10 mouse cellular contexts compared by ENCODE assay signal in genomic region chr6:53363981-53364391, GRCm38 (mm10).
DNase-seq lines count a peak whose midpoint lies in the region; ATAC-seq and TF ChIP-seq lines count a peak whose summit lies in the region.
"Had no signal": no experiment of that assay in that cellular context is flagged by ENCODE, and none has a peak within 500 bp of the region (broad histone marks: within the 10 kb centered on the region; RNA-seq: fewer than 3 reads in every experiment).

No protein-coding gene starts in this region.

- no peak for TF ChIP-seq POLR2A in limb, embryonic 14.5 days (IDR thresholded peaks at IDR 0.05; ENCODE audit: borderline replicate concordance, extremely low read depth, insufficient read depth, insufficient read length)

- 19% methylated on average over 4 of the region's 4 CpGs for WGBS in limb, embryonic 14.5 days
- 37% methylated on average over 4 of the region's 4 CpGs for WGBS in forebrain, embryonic 15.5 days

- ATAC-seq in limb, embryonic 14.5 days (ENCODE audit: low FRiP score, low read depth): peak; percentile 53
- ATAC-seq in forebrain, embryonic 15.5 days (replicated peaks): no peak
- ATAC-seq in inflammation-experienced regulatory T-cells, adult 6 months: no peak
- ATAC-seq: intestine, embryonic 15.5 days had no signal

- H3K9me3 ChIP-seq in limb, embryonic 14.5 days (ENCODE audit: control insufficient read depth, low read length): no peaks in the 10 kb centered on the region
- no peaks in the 10 kb centered on the region for H3K9me3 ChIP-seq in forebrain, embryonic 15.5 days
- H3K9me3 ChIP-seq: intestine, embryonic 15.5 days; midbrain, embryonic 12.5 days had no signal

- no peak overlapping the region for H3K4me3 ChIP-seq in limb, embryonic 14.5 days (replicated peaks; ENCODE audit: low read length)
- no peak overlapping the region for H3K4me3 ChIP-seq in forebrain, embryonic 15.5 days
- H3K4me3 ChIP-seq: intestine, embryonic 15.5 days; midbrain, embryonic 12.5 days had no signal

- no peaks in the 10 kb centered on the region for H3K27me3 ChIP-seq in limb, embryonic 14.5 days (ENCODE audit: control insufficient read depth, insufficient read depth, low read length)
- H3K27me3 ChIP-seq in forebrain, embryonic 15.5 days: no peaks in the 10 kb centered on the region
- H3K27me3 ChIP-seq: intestine, embryonic 15.5 days had no signal

- 0 out of 2 replicates have a peak overlapping the region, but pooled peaks have one; percentile 4 for H3K4me2 ChIP-seq in limb, embryonic 14.5 days (replicated peaks; ENCODE audit: low read depth, low read length, severe bottlenecking)
- no peak overlapping the region for H3K4me2 ChIP-seq in forebrain, embryonic 15.5 days (replicated peaks)
- H3K4me2 ChIP-seq: intestine, embryonic 15.5 days; midbrain, embryonic 12.5 days had no signal

- DNase-seq in gastrocnemius, postnatal 10 days: peak; percentile 12
- no peak for DNase-seq in gastrocnemius, adult 8-10 months (ENCODE audit: low spot score in 2 of 2)
- peak; percentile 47 for DNase-seq in embryo, embryonic 11.5 days (ENCODE audit: low read depth, low spot score)
- peak; percentile 66 for DNase-seq in hindlimb bud, embryonic 11.5 days (ENCODE audit: extremely low spot score, low read depth, low spot score)
- DNase-seq in limb, embryonic 14.5 days (ENCODE audit: low spot score): peak; percentile 57
- DNase-seq in c-Kit-positive CD71-positive TER-119-positive erythroid progenitor cells, embryonic 14.5 days (ENCODE audit: low spot score): no peak

- H3K4me1 ChIP-seq in limb, embryonic 14.5 days (ENCODE audit: control insufficient read depth, insufficient read depth, low read length): peaks cover 35% of the 10 kb centered on the region
- no peaks in the 10 kb centered on the region for H3K4me1 ChIP-seq in forebrain, embryonic 15.5 days

- peak overlapping the region; percentile 44; the same call in 1 of the 2 replicates for H3K27ac ChIP-seq in limb, embryonic 14.5 days (replicated peaks; ENCODE audit: low read depth, low read length)
- H3K27ac ChIP-seq in forebrain, embryonic 15.5 days (replicated peaks): no peak overlapping the region
- H3K27ac ChIP-seq: intestine, embryonic 15.5 days; midbrain, embryonic 12.5 days had no signal

- H3K9ac ChIP-seq in limb, embryonic 14.5 days (ENCODE audit: low read depth, low read length, severe bottlenecking): no peak overlapping the region
- no peak overlapping the region for H3K9ac ChIP-seq in forebrain, embryonic 15.5 days (replicated peaks)
- H3K9ac ChIP-seq: intestine, embryonic 15.5 days; midbrain, embryonic 12.5 days had no signal

- H3K36me3 ChIP-seq in limb, embryonic 14.5 days (ENCODE audit: control insufficient read depth, insufficient read depth, low read length): no peaks in the 10 kb centered on the region
- no peaks in the 10 kb centered on the region for H3K36me3 ChIP-seq in forebrain, embryonic 15.5 days
- H3K36me3 ChIP-seq: intestine, embryonic 15.5 days; midbrain, embryonic 12.5 days had no signal

Comparison
In these comparisons a context has a peak if more than half of its experiments do, and no peak if none do; other contexts are left out.
1. DNase-seq: peak in gastrocnemius, postnatal 10 days (single experiment), embryo, embryonic 11.5 days (single experiment), hindlimb bud, embryonic 11.5 days (single experiment) and limb, embryonic 14.5 days (single experiment); none in gastrocnemius, adult 8-10 months (0 of 2) and c-Kit-positive CD71-positive TER-119-positive erythroid progenitor cells, embryonic 14.5 days (single experiment).